Mouse (Mus musculus): ENCODE measurements around the gene 2610042L04Rik. TPM values are rescaled to one million over a fixed set of nuclear protein-coding genes. Genes with fewer than 3 reads are reported as not detected.
"Not testable (repeated sequence)": the region's sequence is repeated elsewhere in the genome, so short reads cannot be mapped to it uniquely, and the experiment has no call there.

2610042L04Rik gene
- not detected in 2 replicates for polyA plus RNA-seq (2012; rRNA removed)
- polyA plus RNA-seq (2014; fragmentation: Nextera tagmentation; extraction: Ambion mirVana), result not detected in 2 replicates

DNA sequence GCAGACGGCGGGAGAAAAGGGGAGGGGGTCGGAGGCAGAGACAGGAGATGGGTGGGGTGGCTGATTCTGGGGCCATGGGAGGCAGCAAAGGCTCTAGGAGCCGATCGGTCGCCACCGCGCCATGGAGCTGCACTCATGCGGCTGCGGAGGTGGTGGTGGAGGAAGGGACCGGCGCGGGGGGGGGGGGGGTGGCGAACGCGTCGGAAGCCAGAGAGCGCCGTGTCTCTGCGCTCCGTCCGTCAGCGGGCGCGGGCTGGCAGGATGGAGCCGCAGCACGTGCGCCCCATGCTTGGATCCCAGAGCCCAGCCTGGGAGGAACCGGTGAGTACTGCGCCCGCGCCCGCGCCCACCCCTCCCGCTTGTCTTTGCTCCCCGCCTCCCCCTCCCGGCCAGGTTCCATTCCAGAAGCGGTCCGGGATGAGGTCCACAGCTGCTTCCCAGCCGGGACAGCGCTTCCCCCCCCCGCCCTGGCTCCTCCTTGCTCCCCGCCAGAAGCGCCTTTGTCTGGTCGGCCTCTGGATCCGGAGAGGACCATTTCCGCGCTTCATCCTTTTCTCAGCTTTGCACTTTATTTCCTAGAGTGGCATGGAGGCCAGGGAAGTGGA, at the start of gene 2610042L04Rik:
Gene 2610042L04Rik (plus strand): TSS at position 288 of the 605 bp plus-strand sequence.
- H3K4me2 ChIP-seq (ENCODE audit: low read depth); H3K27me3 ChIP-seq (ENCODE audit: control insufficient read depth, insufficient read depth, low read length); H3K9ac ChIP-seq (replicated peaks); H3K4me3 ChIP-seq (ENCODE audit: insufficient read depth in 1 of 2, low read depth in 2 of 2, low read length in 2 of 2); H3K27ac ChIP-seq; ATAC-seq (ENCODE audit: insufficient read depth); H3K36me3 ChIP-seq (replicated peaks; ENCODE audit: control insufficient read depth, insufficient read depth, low read depth); H3K9me3 ChIP-seq (ENCODE audit: control insufficient read depth, low read length); H3K4me1 ChIP-seq (replicated peaks; ENCODE audit: control insufficient read depth in 2 of 2, insufficient read depth in 2 of 2, low read length in 1 of 2); DNase-seq (ENCODE audit: low read depth in 3 of 3, low spot score in 3 of 3): not testable (repeated sequence)
- under 1% methylated on average over 23 of the region's 48 CpGs for WGBS (ENCODE audit: insufficient replicate concordance)

DNA sequence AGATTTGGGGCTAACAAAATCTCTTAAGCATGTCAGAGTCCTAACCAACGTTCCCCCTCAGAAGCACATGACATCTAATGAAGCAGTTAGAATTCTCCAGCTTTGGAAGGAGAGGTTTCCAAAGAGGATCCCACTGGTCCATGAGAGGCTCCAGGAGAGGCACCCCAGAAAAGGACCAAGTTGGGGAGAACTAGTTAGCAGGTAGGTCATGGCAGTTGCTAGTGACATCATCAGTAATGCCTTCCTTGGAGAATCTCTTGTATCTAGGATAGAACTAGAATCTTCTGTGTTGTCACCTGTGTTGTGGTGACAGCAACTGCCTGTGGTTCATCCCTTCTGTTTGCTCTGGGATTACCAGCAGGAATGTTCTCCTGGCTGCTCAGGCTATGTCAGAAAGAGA, 17.6 kb upstream of the 2610042L04Rik start, which contains the start of gene Gm3149:
Gene Gm3149 (plus strand): TSS at position 301 of the 400 bp plus-strand sequence.
- H3K4me1 ChIP-seq (replicated peaks; ENCODE audit: control insufficient read depth in 2 of 2, insufficient read depth in 2 of 2, low read length in 1 of 2); DNase-seq (ENCODE audit: low read depth in 3 of 3, low spot score in 3 of 3); H3K9me3 ChIP-seq (ENCODE audit: control insufficient read depth, low read length); H3K27ac ChIP-seq; H3K4me2 ChIP-seq (ENCODE audit: low read depth); H3K36me3 ChIP-seq (replicated peaks; ENCODE audit: control insufficient read depth, insufficient read depth, low read depth); ATAC-seq (ENCODE audit: insufficient read depth); H3K9ac ChIP-seq (replicated peaks); H3K4me3 ChIP-seq (ENCODE audit: insufficient read depth in 1 of 2, low read depth in 2 of 2, low read length in 2 of 2); H3K27me3 ChIP-seq (ENCODE audit: control insufficient read depth, insufficient read depth, low read length): not testable (repeated sequence)
- no CpG with 5 or more reads among the region's 1 CpGs for WGBS (ENCODE audit: insufficient replicate concordance)

DNA sequence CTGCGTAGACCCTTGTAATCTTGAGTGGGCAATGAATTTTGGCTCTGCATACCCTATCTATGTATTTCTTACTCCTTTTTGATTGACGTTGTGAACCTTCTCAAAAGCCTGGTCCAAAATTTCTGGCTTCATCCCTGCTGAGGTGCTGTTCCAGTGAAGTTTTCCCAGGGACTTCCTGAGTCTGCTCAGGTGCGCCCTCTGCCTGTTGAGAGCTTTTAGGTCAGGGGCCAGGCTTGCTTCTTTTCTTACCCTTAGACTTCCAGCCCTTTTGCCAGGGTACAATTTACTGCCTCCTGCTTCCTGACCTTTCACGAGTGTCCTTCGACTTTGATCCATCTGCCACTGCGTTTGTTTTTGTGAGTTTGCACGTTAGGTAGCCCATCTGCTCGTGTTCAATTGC, 943 bp downstream of the 2610042L04Rik start:
- 10% methylated on average over 7 of the region's 8 CpGs for WGBS (ENCODE audit: insufficient replicate concordance)
- H3K36me3 ChIP-seq (replicated peaks; ENCODE audit: control insufficient read depth, insufficient read depth, low read depth); H3K9me3 ChIP-seq (ENCODE audit: control insufficient read depth, low read length); H3K4me2 ChIP-seq (ENCODE audit: low read depth); ATAC-seq (ENCODE audit: insufficient read depth); H3K27me3 ChIP-seq (ENCODE audit: control insufficient read depth, insufficient read depth, low read length); H3K27ac ChIP-seq; DNase-seq (ENCODE audit: low read depth in 3 of 3, low spot score in 3 of 3); H3K4me3 ChIP-seq (ENCODE audit: insufficient read depth in 1 of 2, low read depth in 2 of 2, low read length in 2 of 2); H3K9ac ChIP-seq (replicated peaks); H3K4me1 ChIP-seq (replicated peaks; ENCODE audit: control insufficient read depth in 2 of 2, insufficient read depth in 2 of 2, low read length in 1 of 2): not testable (repeated sequence)

DNA sequence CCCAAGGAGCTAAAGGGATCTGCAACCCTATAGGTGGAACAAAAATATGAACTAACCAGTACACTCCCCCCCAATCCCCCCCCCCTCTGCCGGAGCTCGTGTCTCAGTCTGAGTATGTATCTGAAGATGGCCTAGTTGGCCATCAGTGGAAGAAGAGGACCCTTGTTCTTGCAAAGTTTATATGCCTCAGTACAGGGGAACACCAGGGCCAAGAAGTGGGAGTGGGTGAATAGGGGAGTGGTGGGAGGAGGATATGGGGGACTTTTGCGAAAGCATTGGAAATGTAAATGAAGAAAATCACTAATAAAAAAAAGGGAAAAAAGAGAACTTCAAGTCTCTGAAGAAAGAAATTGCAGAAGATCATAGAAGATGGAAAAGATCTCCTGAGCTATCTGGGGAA, 34.4 kb downstream of the 2610042L04Rik start:
- not testable (repeated sequence) for ATAC-seq (ENCODE audit: insufficient read depth); H3K27ac ChIP-seq; H3K36me3 ChIP-seq (replicated peaks; ENCODE audit: control insufficient read depth, insufficient read depth, low read depth); H3K4me2 ChIP-seq (ENCODE audit: low read depth); H3K27me3 ChIP-seq (ENCODE audit: control insufficient read depth, insufficient read depth, low read length); H3K4me1 ChIP-seq (replicated peaks; ENCODE audit: control insufficient read depth in 2 of 2, insufficient read depth in 2 of 2, low read length in 1 of 2); DNase-seq (ENCODE audit: low read depth in 3 of 3, low spot score in 3 of 3); H3K9me3 ChIP-seq (ENCODE audit: control insufficient read depth, low read length); H3K9ac ChIP-seq (replicated peaks); H3K4me3 ChIP-seq (ENCODE audit: insufficient read depth in 1 of 2, low read depth in 2 of 2, low read length in 2 of 2)
- 52% methylated on average over 3 of the region's 3 CpGs for WGBS (ENCODE audit: insufficient replicate concordance)

DNA sequence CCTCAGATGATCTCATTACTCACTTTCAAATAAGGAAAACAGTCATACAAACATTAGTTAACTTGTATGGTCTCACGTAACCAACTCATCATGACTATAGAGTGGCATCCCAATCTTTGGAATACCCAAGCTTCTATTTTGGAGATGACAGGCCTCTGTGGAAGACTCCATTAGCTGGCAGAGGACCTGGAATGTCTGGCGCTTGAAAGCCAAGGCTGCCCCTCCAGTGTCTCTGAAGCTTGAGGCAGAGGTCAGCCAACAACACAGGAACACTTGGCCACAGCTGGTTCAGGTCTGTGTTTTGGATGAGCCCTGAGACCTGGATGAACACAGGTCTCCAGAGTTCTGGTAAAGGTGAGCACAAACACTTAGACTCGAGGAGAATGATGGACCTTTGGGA, 35.1 kb downstream of the 2610042L04Rik start:
- H3K4me1 ChIP-seq (replicated peaks; ENCODE audit: control insufficient read depth in 2 of 2, insufficient read depth in 2 of 2, low read length in 1 of 2); DNase-seq (ENCODE audit: low read depth in 3 of 3, low spot score in 3 of 3); ATAC-seq (ENCODE audit: insufficient read depth); H3K4me2 ChIP-seq (ENCODE audit: low read depth); H3K4me3 ChIP-seq (ENCODE audit: insufficient read depth in 1 of 2, low read depth in 2 of 2, low read length in 2 of 2); H3K27ac ChIP-seq; H3K9me3 ChIP-seq (ENCODE audit: control insufficient read depth, low read length); H3K9ac ChIP-seq (replicated peaks); H3K36me3 ChIP-seq (replicated peaks; ENCODE audit: control insufficient read depth, insufficient read depth, low read depth); H3K27me3 ChIP-seq (ENCODE audit: control insufficient read depth, insufficient read depth, low read length): not testable (repeated sequence)
- 53% methylated on average over 3 of the region's 3 CpGs for WGBS (ENCODE audit: insufficient replicate concordance)

DNA sequence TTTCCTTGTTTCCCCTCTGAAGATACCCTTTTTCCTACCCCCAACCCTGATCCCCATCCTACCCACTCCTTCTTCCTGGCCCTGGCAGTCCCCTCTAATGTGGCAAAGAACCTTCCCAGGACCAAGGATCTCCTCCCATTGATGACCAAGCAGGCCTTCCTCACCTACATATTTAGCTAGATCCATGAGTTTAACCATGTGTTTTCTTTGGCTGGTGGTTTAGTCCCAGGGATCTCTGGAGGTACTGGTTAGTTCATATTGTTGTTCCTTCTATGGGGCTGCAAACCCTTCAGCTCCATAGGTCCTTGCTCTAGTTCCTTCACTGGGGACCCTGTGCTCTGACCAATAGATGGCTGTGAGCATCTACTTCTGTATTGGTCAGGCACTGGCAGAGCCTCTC, 43.3 kb downstream of the 2610042L04Rik start:
- H3K4me2 ChIP-seq (ENCODE audit: low read depth); H3K27me3 ChIP-seq (ENCODE audit: control insufficient read depth, insufficient read depth, low read length); H3K9me3 ChIP-seq (ENCODE audit: control insufficient read depth, low read length); H3K36me3 ChIP-seq (replicated peaks; ENCODE audit: control insufficient read depth, insufficient read depth, low read depth); ATAC-seq (ENCODE audit: insufficient read depth); H3K9ac ChIP-seq (replicated peaks); DNase-seq (ENCODE audit: low read depth in 3 of 3, low spot score in 3 of 3); H3K4me3 ChIP-seq (ENCODE audit: insufficient read depth in 1 of 2, low read depth in 2 of 2, low read length in 2 of 2); H3K4me1 ChIP-seq (replicated peaks; ENCODE audit: control insufficient read depth in 2 of 2, insufficient read depth in 2 of 2, low read length in 1 of 2); H3K27ac ChIP-seq: not testable (repeated sequence)

DNA sequence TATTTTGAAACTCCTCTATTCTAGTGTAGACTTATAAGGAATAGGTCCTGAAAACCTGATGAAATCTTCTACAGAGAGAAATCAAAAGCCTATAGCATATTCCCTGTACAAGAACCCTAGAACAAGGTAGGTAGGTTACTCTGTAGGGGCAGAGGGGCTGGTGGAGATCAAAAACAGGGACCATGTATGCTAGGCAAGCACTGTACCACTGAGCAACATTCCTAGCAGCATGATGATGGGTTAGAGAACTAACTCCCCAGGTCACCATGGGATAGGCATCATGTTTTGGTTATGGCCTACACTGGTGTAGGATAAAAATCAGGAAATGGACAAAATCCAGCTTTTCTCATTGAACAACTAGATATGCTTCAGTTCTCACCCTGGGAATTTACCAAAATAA, 51.0 kb downstream of the 2610042L04Rik start:
- not testable (repeated sequence) for ATAC-seq (ENCODE audit: insufficient read depth); H3K4me3 ChIP-seq (ENCODE audit: insufficient read depth in 1 of 2, low read depth in 2 of 2, low read length in 2 of 2); DNase-seq (ENCODE audit: low read depth in 3 of 3, low spot score in 3 of 3); H3K36me3 ChIP-seq (replicated peaks; ENCODE audit: control insufficient read depth, insufficient read depth, low read depth); H3K27me3 ChIP-seq (ENCODE audit: control insufficient read depth, insufficient read depth, low read length); H3K9ac ChIP-seq (replicated peaks); H3K4me2 ChIP-seq (ENCODE audit: low read depth); H3K4me1 ChIP-seq (replicated peaks; ENCODE audit: control insufficient read depth in 2 of 2, insufficient read depth in 2 of 2, low read length in 1 of 2); H3K9me3 ChIP-seq (ENCODE audit: control insufficient read depth, low read length); H3K27ac ChIP-seq

DNA sequence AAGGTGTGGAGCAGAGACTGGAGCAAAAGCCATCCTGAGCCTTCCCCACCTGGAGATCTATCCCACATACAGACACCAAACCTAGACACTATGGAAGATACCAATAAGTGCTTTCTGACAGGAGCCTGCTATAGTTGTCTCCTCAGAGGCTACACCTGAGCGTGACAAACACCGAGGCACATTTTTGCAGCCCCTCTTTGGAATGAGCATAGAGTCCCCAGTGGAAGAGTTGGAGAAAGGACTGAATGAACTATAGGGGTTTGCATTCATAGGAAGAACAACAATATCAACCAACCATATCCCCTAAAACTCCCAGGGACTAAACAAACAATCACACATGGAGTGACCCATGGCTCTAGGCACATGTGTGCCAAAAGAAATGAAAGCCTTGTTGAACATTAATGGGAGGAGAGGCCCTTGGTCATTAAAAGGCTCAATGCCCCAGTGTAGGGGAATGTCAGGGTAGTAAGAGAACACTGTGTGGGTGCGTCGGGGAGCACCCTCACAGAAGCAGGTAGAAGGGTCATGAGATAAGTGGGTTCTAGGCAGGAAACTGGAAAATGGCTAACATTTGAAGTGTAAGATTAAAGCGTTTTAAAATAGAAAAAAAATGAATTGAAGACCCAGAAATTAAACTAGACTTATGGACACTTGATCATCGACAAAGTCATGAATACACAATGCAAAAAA, 58.4 kb downstream of the 2610042L04Rik start:
- not testable (repeated sequence) for ATAC-seq (ENCODE audit: insufficient read depth); H3K27ac ChIP-seq; H3K4me1 ChIP-seq (replicated peaks; ENCODE audit: control insufficient read depth in 2 of 2, insufficient read depth in 2 of 2, low read length in 1 of 2); H3K27me3 ChIP-seq (ENCODE audit: control insufficient read depth, insufficient read depth, low read length); H3K4me2 ChIP-seq (ENCODE audit: low read depth); H3K9me3 ChIP-seq (ENCODE audit: control insufficient read depth, low read length); H3K9ac ChIP-seq (replicated peaks); H3K4me3 ChIP-seq (ENCODE audit: insufficient read depth in 1 of 2, low read depth in 2 of 2, low read length in 2 of 2); DNase-seq (ENCODE audit: low read depth in 3 of 3, low spot score in 3 of 3); H3K36me3 ChIP-seq (replicated peaks; ENCODE audit: control insufficient read depth, insufficient read depth, low read depth)
- 78% methylated on average over 4 of the region's 6 CpGs for WGBS (ENCODE audit: insufficient replicate concordance)
